Mouse (Mus musculus) bone marrow, adult 2 months (tissue): Measurements from ENCODE around the gene Akap6.

ENCODE experiments used
- CTCF ChIP-seq: fragments of 200-500 bp; IDR thresholded peaks from 2 replicates; pipeline ENCODE4 v1.5.1; 2011; ENCODE audit warnings: low read length, control low read depth; ENCODE audit not compliant: control insufficient read depth, insufficient read depth
- POLR2A ChIP-seq: fragments of 200-500 bp; IDR thresholded peaks from 2 replicates; pipeline ENCODE4 v1.6.1; 2011; ENCODE audit warnings: low read depth, mild to moderate bottlenecking, control low read depth, low read length, borderline replicate concordance; ENCODE audit not compliant: control insufficient read depth

DNA sequence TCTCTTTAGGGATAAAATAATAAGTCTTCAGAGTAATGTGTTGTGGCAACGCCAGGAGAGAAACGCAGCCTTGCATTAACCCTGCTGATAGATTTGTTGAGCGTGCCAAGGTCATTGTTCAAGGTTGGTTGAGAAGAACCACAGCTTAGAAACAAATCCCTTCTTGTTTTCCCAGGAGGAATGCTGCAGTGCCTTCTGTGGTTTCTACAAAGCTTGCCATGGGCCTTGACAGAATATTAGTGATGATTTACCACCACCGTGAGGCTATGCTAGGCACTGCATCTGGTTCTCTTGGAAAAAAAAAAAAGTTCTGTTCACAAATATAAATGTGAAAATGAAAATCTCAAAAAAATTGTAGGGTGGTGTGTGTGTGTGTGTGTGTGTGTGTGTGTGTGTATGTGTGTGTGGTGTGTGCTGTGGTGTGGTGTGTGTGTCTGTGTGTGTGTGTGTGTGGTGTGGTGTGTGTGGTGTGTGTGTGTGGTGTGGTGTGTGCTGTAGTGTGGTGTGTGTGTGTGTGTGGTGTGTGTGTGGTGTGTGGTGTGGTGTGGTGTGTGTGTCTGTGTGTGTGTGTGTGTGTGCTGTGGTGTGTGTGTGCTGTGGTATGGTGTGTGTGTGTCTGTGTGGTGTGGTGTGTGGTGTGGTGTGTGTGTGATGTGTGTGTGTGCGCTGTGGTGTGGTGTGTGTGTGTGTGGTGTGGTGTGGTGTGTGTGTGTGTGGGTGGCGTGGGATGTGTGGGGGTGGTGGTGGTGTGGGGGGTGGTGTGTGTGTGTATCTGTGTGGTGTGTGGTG lies 196.7 kb downstream of the Akap6 start:
- TF ChIP-seq POLR2A: no peak
- no peak for TF ChIP-seq CTCF
